Mouse (Mus musculus) limb, embryonic 13.5 days (tissue): ENCODE results near the gene Ptprd. TPM values are rescaled to one million over a fixed set of nuclear protein-coding genes. Genes with fewer than 3 reads are reported as not detected.

Source experiments
- ATAC-seq: fragments of 200-750 bp; cut with Nextera tagmentation; 2 replicates; pipeline ENCODE4 v1.8.0; 2017; ENCODE audit warnings: low read depth, moderate number of reproducible peaks, moderate TSS enrichment; ENCODE audit not compliant: low FRiP score
- H3K27ac ChIP-seq: fragments of 300-500 bp; sonication (generic); 2 replicates; pipeline ENCODE4 v1.5.1; 2015; ENCODE audit warnings: inconsistent platforms, mild to moderate bottlenecking, moderate library complexity
- H3K27me3 ChIP-seq: fragments of 300-500 bp; sonication (generic); 2 replicates; pipeline ENCODE4 v1.6.1; 2015; ENCODE audit warnings: mild to moderate bottlenecking, inconsistent platforms
- H3K36me3 ChIP-seq: fragments of 300-500 bp; sonication (generic); 2 replicates; pipeline ENCODE4 v1.6.1; 2015; ENCODE audit warnings: inconsistent platforms, mild to moderate bottlenecking, moderate library complexity
- H3K4me1 ChIP-seq: fragments of 300-500 bp; sonication (generic); 2 replicates; pipeline ENCODE4 v1.6.1; 2015; ENCODE audit warnings: inconsistent platforms
- H3K4me2 ChIP-seq: fragments of 300-500 bp; sonication (generic); replicated peaks from 2 replicates; pipeline ENCODE4 v1.6.1; 2015; ENCODE audit warnings: inconsistent platforms, mild to moderate bottlenecking, moderate library complexity
- H3K4me3 ChIP-seq: fragments of 300-500 bp; sonication (generic); 2 replicates; pipeline ENCODE4 v1.5.1; 2015; ENCODE audit warnings: moderate library complexity, mild to moderate bottlenecking, inconsistent platforms
- H3K9ac ChIP-seq: fragments of 300-500 bp; sonication (generic); 2 replicates; pipeline ENCODE4 v1.6.1; 2015; ENCODE audit warnings: mild to moderate bottlenecking, inconsistent platforms
- H3K9me3 ChIP-seq: fragments of 300-500 bp; sonication (generic); 2 replicates; pipeline ENCODE4 v1.6.1; 2016; ENCODE audit warnings: inconsistent platforms
- WGBS: fragments of 180-500 bp; shearing (Covaris S2); methylation state at CpG from one replicate; pipeline ENCODE4 v1.1.7; 2015; 5-methylcytosine and 5-hydroxymethylcytosine counted together
- polyA plus RNA-seq: library from polyadenylated mRNA; unstranded; fragments of >200 nt; fragmentation: Nextera tagmentation; extraction: Ambion mirVana; gene quantifications from 2 replicates; pipeline ENCODE4 v1.2.1, GENCODE M21; 2015

Gene Ptprd
- polyA plus RNA-seq, 1 experiment from 2014 or later, result 38.6 TPM

DNA sequence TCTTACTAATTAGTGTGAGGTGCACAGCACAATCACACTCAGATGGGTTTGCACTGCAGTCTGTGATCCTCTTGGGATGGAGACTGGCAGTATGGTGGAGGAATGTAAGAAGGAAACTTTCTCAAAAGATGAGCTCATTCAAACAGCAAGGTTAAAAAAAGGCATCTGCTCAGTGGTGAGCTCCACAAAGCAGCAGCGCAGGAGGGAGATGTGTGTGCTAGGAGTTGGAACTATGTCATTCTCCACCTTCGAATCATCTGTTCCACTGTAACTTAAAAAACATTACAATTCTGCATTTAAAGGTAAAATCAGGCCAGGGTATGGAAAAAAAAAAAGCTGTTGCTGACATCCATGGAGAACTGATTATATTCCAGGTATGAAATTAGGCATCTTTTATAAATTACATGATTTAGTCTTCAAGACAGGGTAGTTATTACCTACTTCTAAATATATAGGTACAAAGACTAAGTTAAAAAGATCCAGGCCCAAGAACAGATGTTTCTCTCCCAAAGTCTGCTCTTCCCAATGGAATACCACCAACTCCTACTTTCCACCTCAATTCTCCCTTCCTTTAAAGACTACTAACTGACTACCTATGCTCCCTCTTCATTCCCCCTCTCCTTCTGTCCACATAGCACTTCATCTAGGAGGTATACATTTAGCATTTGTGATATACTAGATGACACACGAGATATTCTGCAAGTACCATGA is 562.0 kb downstream of the Ptprd start:
- no peaks in the 10 kb centered on the region for H3K9me3 ChIP-seq
- H3K27ac ChIP-seq, result no peak overlapping the region
- no peak overlapping the region for H3K4me3 ChIP-seq
- ATAC-seq, result no peak
- no peaks in the 10 kb centered on the region for H3K4me1 ChIP-seq
- WGBS, result 76% methylated on average over 3 of the region's 3 CpGs
- H3K4me2 ChIP-seq, result no peak overlapping the region
- H3K9ac ChIP-seq, result no peak overlapping the region
- no peaks in the 10 kb centered on the region for H3K36me3 ChIP-seq
- H3K27me3 ChIP-seq, result no peaks in the 10 kb centered on the region

DNA sequence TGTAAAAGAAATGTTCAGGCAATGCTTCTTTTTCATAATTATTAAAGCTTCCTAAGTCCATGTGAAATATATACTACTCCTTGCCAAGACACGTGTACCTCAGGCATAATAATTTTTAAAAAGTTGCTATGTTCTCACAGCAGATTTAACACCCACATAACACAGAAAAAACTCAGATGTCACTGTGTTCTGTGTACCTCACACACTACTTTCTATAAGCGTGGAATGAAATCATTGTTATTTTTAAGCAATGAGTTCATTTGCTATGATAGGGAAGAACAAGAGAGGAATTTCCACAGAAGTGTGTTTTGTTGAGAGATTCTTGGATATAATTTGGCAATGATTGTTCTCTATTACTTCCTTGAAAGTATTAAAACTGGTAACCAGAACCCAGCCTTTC is 562.9 kb downstream of the Ptprd start:
- Histone ChIP-seq H3K4me1 (no peaks in the 10 kb centered on the region), H3K4me2 (no peak overlapping the region), H3K36me3 (no peaks in the 10 kb centered on the region), H3K4me3 (no peak overlapping the region), H3K9me3 (no peaks in the 10 kb centered on the region), H3K9ac (no peak overlapping the region), H3K27ac (no peak overlapping the region), H3K27me3 (no peaks in the 10 kb centered on the region)
- 83% methylated on average over 2 of the region's 2 CpGs for WGBS
- no peak for ATAC-seq

DNA sequence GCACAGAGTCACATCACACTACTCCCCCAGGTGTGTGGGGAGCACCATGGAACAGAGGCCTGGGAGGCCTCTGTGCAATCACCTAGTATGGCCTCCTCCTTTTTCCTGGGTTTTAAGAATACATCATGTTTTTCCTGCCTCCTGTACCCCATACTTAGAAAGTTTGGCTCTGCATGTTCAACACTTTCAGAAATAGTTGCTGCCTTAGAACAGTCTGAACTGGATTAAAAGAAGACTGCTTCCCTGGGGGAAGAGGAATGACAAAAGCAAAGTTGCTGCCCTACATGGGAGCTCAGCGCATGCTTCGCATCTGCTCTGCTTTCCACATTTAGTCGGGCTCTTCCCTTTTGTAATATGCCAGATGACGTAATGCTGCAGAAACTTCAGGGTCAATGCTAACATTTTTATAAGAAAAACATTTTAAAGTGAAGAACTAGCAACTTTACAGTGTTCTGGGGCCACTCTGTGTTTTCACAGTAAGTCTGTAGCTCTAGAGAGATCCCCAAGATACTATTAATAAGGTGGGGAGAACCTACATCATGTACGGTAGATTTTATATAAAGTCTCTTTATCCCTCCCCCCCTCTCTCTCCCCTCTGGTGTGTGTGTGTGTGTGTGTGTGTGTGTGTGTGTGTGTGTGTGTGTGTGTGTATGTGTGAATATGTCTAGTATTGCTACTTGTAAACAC is 564.2 kb downstream of the Ptprd start:
- no peak overlapping the region for H3K4me2 ChIP-seq
- no peak overlapping the region for H3K27ac ChIP-seq
- H3K9ac ChIP-seq, result no peak overlapping the region
- no peaks in the 10 kb centered on the region for H3K27me3 ChIP-seq
- H3K9me3 ChIP-seq, result no peaks in the 10 kb centered on the region
- WGBS, result 66% methylated on average over 5 of the region's 5 CpGs
- H3K4me1 ChIP-seq, result no peaks in the 10 kb centered on the region
- ATAC-seq, result peak; percentile 84
- H3K4me3 ChIP-seq, result no peak overlapping the region
- H3K36me3 ChIP-seq, result no peaks in the 10 kb centered on the region

DNA sequence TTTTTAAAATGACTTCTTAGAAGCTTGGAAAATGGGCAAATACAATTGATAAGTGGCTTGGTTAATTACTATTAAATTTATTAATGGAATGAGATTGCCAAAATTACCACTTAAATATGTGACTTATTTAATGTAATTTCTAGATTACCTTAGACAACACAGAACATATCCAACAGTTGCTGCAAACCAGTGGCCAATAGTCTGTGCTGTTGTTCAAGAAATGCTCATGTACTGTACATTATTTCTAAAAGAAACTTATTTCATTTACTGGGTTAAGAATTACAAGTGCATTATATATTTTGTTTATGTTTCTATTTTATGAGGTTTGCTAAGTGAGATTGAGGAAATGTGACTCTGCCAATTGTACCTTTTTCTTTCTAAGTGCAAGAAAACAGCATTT is 567.3 kb downstream of the Ptprd start:
- Histone ChIP-seq H3K4me1 (no peaks in the 10 kb centered on the region), H3K4me3 (no peak overlapping the region), H3K9ac (no peak overlapping the region), H3K27me3 (no peaks in the 10 kb centered on the region), H3K27ac (no peak overlapping the region), H3K36me3 (no peaks in the 10 kb centered on the region), H3K4me2 (no peak overlapping the region), H3K9me3 (no peaks in the 10 kb centered on the region)
- ATAC-seq, result no peak

DNA sequence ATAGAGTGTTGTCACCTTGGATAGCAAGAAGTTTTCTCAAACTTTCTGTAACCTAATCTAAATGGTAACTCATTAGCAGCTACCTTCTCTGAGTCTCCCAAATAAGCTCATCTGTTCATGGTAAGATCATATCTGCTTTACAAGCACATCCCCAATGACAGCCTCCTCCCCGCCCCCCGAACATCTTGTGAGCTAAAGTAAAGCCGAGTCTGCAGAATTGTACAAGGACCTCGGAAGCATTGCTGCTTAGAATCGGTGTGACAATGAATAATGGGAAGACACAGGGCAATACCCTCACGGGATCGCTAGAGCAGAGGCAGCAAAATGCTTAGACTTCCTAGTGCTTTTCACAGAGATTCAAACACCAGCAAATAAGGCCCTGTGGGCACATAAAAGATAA is 571.7 kb downstream of the Ptprd start:
- no peaks in the 10 kb centered on the region for H3K4me1 ChIP-seq
- H3K4me3 ChIP-seq, result no peak overlapping the region
- no peak for ATAC-seq
- H3K36me3 ChIP-seq, result no peaks in the 10 kb centered on the region
- H3K9ac ChIP-seq, result no peak overlapping the region
- no peaks in the 10 kb centered on the region for H3K27me3 ChIP-seq
- H3K27ac ChIP-seq, result no peak overlapping the region
- no peaks in the 10 kb centered on the region for H3K9me3 ChIP-seq
- no peak overlapping the region for H3K4me2 ChIP-seq
- 75% methylated on average over 7 of the region's 7 CpGs for WGBS

DNA sequence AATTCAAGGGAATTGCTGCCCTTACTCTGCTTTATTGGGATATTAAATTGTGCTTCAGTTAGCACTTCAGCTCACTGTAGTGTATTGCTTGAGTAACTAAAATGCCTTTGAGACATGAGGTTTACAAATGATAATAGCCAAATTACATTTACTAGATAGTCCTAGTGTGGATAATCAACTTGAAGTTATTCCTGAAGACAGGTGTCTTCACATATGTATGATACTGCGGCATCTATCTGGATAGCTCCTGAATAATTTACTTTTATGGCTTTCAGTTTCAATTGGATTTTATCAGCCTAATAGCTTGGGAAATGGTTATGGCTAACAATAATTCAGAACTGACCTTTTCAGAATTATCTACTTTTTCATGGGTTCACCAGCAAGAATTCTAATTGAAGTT is 598.6 kb downstream of the Ptprd start:
- Histone ChIP-seq H3K27me3 (no peaks in the 10 kb centered on the region), H3K27ac (no peak overlapping the region), H3K4me2 (no peak overlapping the region), H3K4me1 (no peaks in the 10 kb centered on the region), H3K4me3 (no peak overlapping the region), H3K9ac (no peak overlapping the region), H3K9me3 (no peaks in the 10 kb centered on the region), H3K36me3 (no peaks in the 10 kb centered on the region)
- no peak for ATAC-seq
- 94% methylated on average over 1 of the region's 1 CpGs for WGBS

DNA sequence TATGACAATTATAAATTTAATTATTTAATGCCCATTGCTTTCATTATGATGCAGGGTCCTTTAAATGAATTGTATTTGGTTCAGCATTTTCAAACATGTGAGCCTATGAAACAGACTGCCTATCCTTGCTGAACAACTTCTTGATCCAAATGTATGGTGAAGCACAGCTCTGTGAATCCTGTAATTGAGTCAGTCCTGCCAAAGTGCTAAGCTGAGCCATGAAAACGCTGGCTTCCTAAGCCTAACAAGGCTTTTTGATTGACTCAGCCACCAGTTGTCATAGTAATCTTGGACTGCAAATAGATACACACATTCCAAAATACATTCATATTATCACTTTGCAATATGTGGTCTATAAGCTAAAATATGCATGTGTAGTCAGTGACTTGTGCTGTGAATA is 625.1 kb downstream of the Ptprd start:
- Histone ChIP-seq H3K4me2 (no peak overlapping the region), H3K27me3 (no peaks in the 10 kb centered on the region), H3K9ac (no peak overlapping the region), H3K27ac (no peak overlapping the region), H3K4me3 (no peak overlapping the region), H3K4me1 (no peaks in the 10 kb centered on the region), H3K36me3 (no peaks in the 10 kb centered on the region), H3K9me3 (no peaks in the 10 kb centered on the region)
- 76% methylated on average over 1 of the region's 1 CpGs for WGBS
- no peak for ATAC-seq

DNA sequence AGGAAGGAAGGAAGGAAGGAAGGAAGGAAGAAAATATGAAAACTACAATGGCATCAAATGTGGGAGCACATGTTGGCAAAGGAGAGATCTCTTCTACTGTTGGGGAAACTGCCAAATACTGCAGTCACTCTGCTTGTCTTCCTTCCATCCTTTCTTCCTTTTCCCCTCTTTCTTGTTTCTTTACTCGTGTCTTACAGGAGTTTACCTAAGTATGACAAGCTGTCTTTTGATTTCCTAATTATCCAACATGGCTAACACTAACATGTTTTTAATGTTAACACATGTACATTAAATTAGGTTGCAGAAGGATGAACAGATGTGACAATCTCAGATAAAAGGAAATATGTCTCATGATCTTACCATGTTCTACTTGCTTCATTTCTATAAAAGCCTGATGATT is 625.5 kb downstream of the Ptprd start:
- Histone ChIP-seq H3K4me2 (no peak overlapping the region), H3K4me1 (no peaks in the 10 kb centered on the region), H3K36me3 (no peaks in the 10 kb centered on the region), H3K9ac (no peak overlapping the region), H3K9me3 (no peaks in the 10 kb centered on the region), H3K4me3 (no peak overlapping the region), H3K27ac (no peak overlapping the region), H3K27me3 (no peaks in the 10 kb centered on the region)
- 59% methylated on average over 1 of the region's 1 CpGs for WGBS
- no peak for ATAC-seq

DNA sequence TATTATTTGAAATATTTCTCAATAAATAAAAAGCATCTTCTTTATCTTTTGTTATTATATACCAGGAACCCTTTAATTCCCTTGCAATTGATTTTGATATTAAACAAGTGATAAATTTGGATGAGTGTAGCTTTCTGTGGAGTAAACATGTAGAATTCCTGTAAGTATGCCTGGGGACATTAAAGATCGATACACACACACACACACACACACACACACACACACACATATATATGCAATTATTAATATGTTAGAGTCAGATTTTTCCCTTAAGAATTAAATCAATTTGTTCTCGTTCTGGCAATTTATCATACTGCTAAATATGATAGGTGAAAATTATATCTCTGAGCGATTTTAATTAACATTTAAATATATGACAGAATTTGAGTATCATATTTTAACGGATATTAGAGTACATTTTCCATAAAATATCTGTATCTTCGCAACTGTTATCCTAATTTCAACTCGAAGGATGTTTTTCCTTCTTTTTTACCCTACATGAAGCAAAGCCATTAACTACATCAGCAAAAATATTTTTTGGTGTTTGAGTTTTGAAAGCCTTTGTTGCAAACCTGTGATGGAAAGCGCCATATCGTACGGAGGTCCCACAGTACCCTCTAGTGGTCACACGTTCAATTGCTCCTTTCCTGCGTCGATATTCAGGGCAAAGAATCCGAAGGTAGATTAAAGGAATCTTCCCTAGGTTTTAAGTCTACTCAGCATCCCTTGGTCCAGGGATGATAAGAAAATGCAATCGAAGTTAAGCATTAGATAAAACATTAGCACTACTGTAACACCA is 653.2 kb downstream of the Ptprd start:
- no peak for ATAC-seq
- Histone ChIP-seq H3K27me3 (0 out of 2 replicates have a peak, but pooled peaks cover 6% of the 10 kb centered on the region), H3K27ac (no peak overlapping the region), H3K9ac (no peak overlapping the region), H3K4me3 (no peak overlapping the region), H3K9me3 (no peaks in the 10 kb centered on the region), H3K4me1 (0 out of 2 replicates have a peak, but pooled peaks cover 3% of the 10 kb centered on the region), H3K36me3 (no peaks in the 10 kb centered on the region), H3K4me2 (no peak overlapping the region)
- 20% methylated on average over 14 of the region's 14 CpGs for WGBS

DNA sequence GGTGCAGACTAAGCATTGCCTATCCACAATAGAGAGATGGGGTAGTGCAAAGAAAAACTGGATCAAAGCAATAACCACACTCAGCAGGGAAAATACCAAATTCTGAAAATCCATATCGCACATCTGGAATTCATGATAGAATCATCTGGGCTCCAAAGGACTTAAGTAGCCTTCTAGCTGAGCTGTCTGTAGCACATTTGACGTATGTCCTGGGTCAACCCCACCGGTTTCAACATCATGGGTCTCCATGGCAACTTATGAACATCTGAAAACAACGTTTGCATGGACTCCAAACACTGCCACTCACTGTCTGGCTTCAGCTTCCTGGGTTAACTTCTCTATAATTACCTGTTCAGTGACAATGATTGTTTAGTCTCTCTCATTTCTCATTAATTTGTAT is 655.9 kb downstream of the Ptprd start:
- Histone ChIP-seq H3K4me3 (no peak overlapping the region), H3K9me3 (no peaks in the 10 kb centered on the region), H3K27me3 (0 out of 2 replicates have a peak, but pooled peaks cover 6% of the 10 kb centered on the region), H3K36me3 (no peaks in the 10 kb centered on the region), H3K4me1 (0 out of 2 replicates have a peak, but pooled peaks cover 3% of the 10 kb centered on the region), H3K9ac (no peak overlapping the region), H3K4me2 (no peak overlapping the region), H3K27ac (no peak overlapping the region)
- ATAC-seq, result no peak
- 40% methylated on average over 4 of the region's 4 CpGs for WGBS

DNA sequence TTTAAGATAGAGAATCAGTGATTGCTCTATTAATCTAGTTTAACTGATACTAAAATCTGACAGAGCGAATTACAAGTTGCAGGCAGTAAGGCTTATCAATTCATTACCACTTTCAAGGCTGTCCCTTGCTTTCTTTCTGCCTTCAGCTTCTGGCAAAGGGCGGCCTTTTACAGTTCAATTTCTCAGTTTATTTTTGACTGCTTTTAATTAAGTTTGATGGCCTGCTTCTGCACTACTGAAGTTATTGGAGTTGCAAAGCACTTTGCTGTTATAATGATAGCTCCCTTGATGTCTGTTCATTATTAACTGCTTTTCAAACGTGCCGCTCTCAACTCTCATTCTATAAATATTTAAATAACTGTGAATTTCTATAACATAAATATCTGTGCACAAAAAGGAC is 673.9 kb downstream of the Ptprd start:
- Histone ChIP-seq H3K27me3 (no peaks in the 10 kb centered on the region), H3K4me3 (no peak overlapping the region), H3K4me1 (peaks cover 11% of the 10 kb centered on the region; the same call in 1 of the 2 replicates), H3K9me3 (no peaks in the 10 kb centered on the region), H3K4me2 (no peak overlapping the region), H3K9ac (no peak overlapping the region), H3K36me3 (no peaks in the 10 kb centered on the region), H3K27ac (no peak overlapping the region)
- no peak for ATAC-seq
- WGBS, result 24% methylated on average over 4 of the region's 4 CpGs

DNA sequence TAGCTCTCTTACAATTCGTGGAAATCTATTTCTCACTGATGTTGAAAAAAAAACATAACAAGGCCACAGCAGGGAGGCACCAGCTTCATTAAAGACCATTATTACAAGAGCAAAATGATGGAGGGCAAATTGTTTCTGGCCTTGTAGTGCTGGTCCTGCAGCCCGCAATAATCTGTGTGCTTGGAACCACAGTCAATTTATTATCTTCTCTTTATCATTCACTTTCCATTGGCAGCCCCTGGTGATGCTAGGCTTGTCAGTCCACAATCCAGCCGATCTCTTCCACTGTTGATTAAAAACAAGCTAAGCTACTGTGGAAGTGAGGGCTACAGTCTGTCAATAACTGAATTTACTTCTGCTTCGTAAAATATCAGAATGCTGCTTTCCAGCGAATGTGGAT is 674.4 kb downstream of the Ptprd start:
- no peaks in the 10 kb centered on the region for H3K9me3 ChIP-seq
- ATAC-seq, result no peak
- 37% methylated on average over 5 of the region's 5 CpGs for WGBS

More for the DNA sequence above, 674.4 kb downstream of the Ptprd start:
- no peak overlapping the region for H3K4me3 ChIP-seq
- no peak overlapping the region for H3K27ac ChIP-seq
- H3K27me3 ChIP-seq, result no peaks in the 10 kb centered on the region
- no peak overlapping the region for H3K4me2 ChIP-seq
- H3K4me1 ChIP-seq, result peaks cover 11% of the 10 kb centered on the region; the same call in 1 of the 2 replicates
- H3K36me3 ChIP-seq, result no peaks in the 10 kb centered on the region
- H3K9ac ChIP-seq, result no peak overlapping the region
